Mouse (Mus musculus) forebrain, embryonic 11.5 days (tissue): ENCODE data around the gene Gm6904. TPM values are rescaled to one million over a fixed set of nuclear protein-coding genes. Genes with fewer than 3 reads are reported as not detected.

ENCODE experiments used
- ATAC-seq: fragments of 200-750 bp; cut with Nextera tagmentation; replicated peaks from 2 replicates; pipeline ENCODE4 v1.8.0; 2017; ENCODE audit warnings: moderate TSS enrichment; ENCODE audit not compliant: low FRiP score
- DNase-seq: peaks from one replicate; pipeline ENCODE4 v3.0.0-alpha.2; 2017; ENCODE audit warnings: low spot score
- H3K27ac ChIP-seq: fragments of 300-500 bp; sonication (generic); 2 replicates; pipeline ENCODE4 v1.5.1; 2014; ENCODE audit warnings: low read depth, low read length
- H3K27me3 ChIP-seq: fragments of 300-500 bp; sonication (generic); 2 replicates; pipeline ENCODE4 v1.6.1; 2014; ENCODE audit warnings: mild to moderate bottlenecking, low read length, mixed read lengths; ENCODE audit not compliant: control insufficient read depth, insufficient read depth
- H3K36me3 ChIP-seq: fragments of 300-500 bp; sonication (generic); 2 replicates; pipeline ENCODE4 v1.6.1; 2014; ENCODE audit warnings: mild to moderate bottlenecking, low read length, moderate library complexity, mixed read lengths; ENCODE audit not compliant: control insufficient read depth, insufficient read depth
- H3K4me1 ChIP-seq: fragments of 300-500 bp; sonication (generic); replicated peaks from 2 replicates; pipeline ENCODE4 v1.6.1; 2014; ENCODE audit warnings: low read length, mixed read lengths; ENCODE audit not compliant: control insufficient read depth, insufficient read depth
- H3K4me2 ChIP-seq: fragments of 300-500 bp; sonication (generic); 2 replicates; pipeline ENCODE4 v1.6.1; 2014; ENCODE audit warnings: low read depth, mild to moderate bottlenecking, low read length, moderate library complexity, mixed read lengths; ENCODE audit not compliant: severe bottlenecking
- H3K4me3 ChIP-seq: fragments of 300-500 bp; sonication (generic); 2 replicates; pipeline ENCODE4 v1.5.1; 2014; ENCODE audit warnings: low read depth, low read length
- H3K9ac ChIP-seq: fragments of 300-500 bp; sonication (generic); 2 replicates; pipeline ENCODE4 v1.6.1; 2014; ENCODE audit warnings: low read length
- H3K9me3 ChIP-seq: fragments of 300-500 bp; sonication (generic); 2 replicates; pipeline ENCODE4 v1.6.1; 2016; ENCODE audit warnings: low read length, mixed read lengths; ENCODE audit not compliant: control insufficient read depth
- WGBS: fragments of 180-500 bp; shearing (Covaris S2); extraction: QIAGEN DNeasy Blood & Tissue Kit; methylation state at CpG from one replicate; pipeline ENCODE4 v1.1.7; 2014; 5-methylcytosine and 5-hydroxymethylcytosine counted together
- polyA plus RNA-seq: library from polyadenylated mRNA; unstranded; fragments of >200 nt; fragmentation: Nextera tagmentation; extraction: Ambion mirVana; gene quantifications from 2 replicates; pipeline ENCODE4 v1.2.1, GENCODE M21; 2014

Gene Gm6904
- polyA plus RNA-seq, 1 experiment from 2014 or later = 0.23 TPM

GRCm38 (mm10) chr14:59200711-59201603 is 59.1 kb downstream of the Gm6904 start, which contains the start of gene Rcbtb1:
Gene Rcbtb1, plus strand, starts transcription at chr14:59201209.
- ATAC-seq = peak; percentile 97
- peaks cover 8% of the 10 kb centered on the region; the same call in 1 of the 2 replicates for H3K4me1 ChIP-seq
- H3K9me3 ChIP-seq = no peaks in the 10 kb centered on the region
- peak within 1 kb of the TSS; percentile 80 for H3K4me3 ChIP-seq
- no peaks in the 10 kb centered on the region for H3K36me3 ChIP-seq
- under 1% methylated on average over 84 of the region's 96 CpGs for WGBS
- H3K4me2 ChIP-seq = peak within 1 kb of the TSS; percentile 74
- peak; percentile 97 for DNase-seq
- peak within 1 kb of the TSS; percentile 97 for H3K9ac ChIP-seq
- no peaks in the 10 kb centered on the region for H3K27me3 ChIP-seq
- peak within 1 kb of the TSS; percentile 97 for H3K27ac ChIP-seq

Other genes with a start within 250 kb of the Gm6904 start
- not detected in 2 replicates for gene 1700129C05Rik, start 117.3 kb downstream of the Gm6904 start, polyA plus RNA-seq
- gene Gm5142, start 81.5 kb downstream of the Gm6904 start, polyA plus RNA-seq = not detected in 2 replicates
- gene Rcbtb1, start 59.0 kb downstream of the Gm6904 start, polyA plus RNA-seq = 133 and 148 TPM in 2 replicates
- not detected in 2 replicates for gene Phf11a, start 37.3 kb upstream of the Gm6904 start, polyA plus RNA-seq
- 0.21 and 0.33 TPM in 2 replicates for gene Phf11b, start 81.1 kb upstream of the Gm6904 start, polyA plus RNA-seq
- 0.24 and 0.35 TPM in 2 replicates for gene Phf11d, start 105.3 kb upstream of the Gm6904 start, polyA plus RNA-seq
- 0.67 and 0.76 TPM in 2 replicates for gene Phf11c, start 135.2 kb upstream of the Gm6904 start, polyA plus RNA-seq
- gene Setdb2, start 180.7 kb upstream of the Gm6904 start, polyA plus RNA-seq = 12.5 and 12.7 TPM in 2 replicates
- 43.4 and 47.7 TPM in 2 replicates for gene Cab39l, start 180.8 kb upstream of the Gm6904 start, polyA plus RNA-seq